10 mouse cellular contexts compared by ENCODE assay signal in the genomic region with DNA sequence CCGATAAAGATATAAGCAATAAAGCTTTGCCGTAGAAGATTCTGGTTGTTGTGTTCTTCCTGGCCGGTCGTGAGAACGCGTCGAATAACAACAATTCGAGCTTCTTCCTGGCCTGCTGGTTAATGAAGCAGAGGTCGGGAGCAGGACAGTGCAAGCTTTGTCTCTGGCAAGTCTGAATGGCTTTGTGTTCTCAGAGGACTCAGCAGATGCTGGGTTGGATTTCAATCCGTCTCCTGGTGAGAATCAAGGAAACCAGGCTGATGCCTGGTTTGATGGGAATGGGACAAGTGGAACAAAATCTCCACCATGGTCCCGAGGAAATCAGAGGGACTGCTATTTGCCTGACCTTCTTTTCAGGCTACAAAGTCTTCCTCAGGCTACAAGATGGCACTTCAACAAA. TPM values are rescaled to one million over a fixed set of nuclear protein-coding genes. Genes with fewer than 3 reads are reported as not detected.
DNase-seq lines count a peak whose midpoint lies in the region; ATAC-seq and TF ChIP-seq lines count a peak whose summit lies in the region.
"Had no signal": no experiment of that assay in that cellular context is flagged by ENCODE, and none has a peak within 500 bp of the region (broad histone marks: within the 10 kb centered on the region; RNA-seq: fewer than 3 reads in every experiment).

No protein-coding gene starts in this region.

- 43% methylated on average over 11 of the region's 11 CpGs for WGBS in embryonic facial prominence, embryonic 10.5 days
- 39% methylated on average over 11 of the region's 11 CpGs for whole genome bisulfite sequencing in hindbrain, embryonic 13.5 days
- WGBS in midbrain, postnatal 0 days: 52% methylated on average over 10 of the region's 11 CpGs

- no peaks in the 10 kb centered on the region for H3K9me3 ChIP-seq in embryonic facial prominence, embryonic 10.5 days
- H3K9me3 ChIP-seq in hindbrain, embryonic 13.5 days: no peaks in the 10 kb centered on the region
- no peaks in the 10 kb centered on the region for H3K9me3 ChIP-seq in midbrain, postnatal 0 days (ENCODE audit: low read length)
- H3K9me3 ChIP-seq: limb, embryonic 13.5 days had no signal

- peak overlapping the region; percentile 15; the same call in 1 of the 2 replicates for H3K9ac ChIP-seq in hindbrain, embryonic 13.5 days
- H3K9ac ChIP-seq in midbrain, postnatal 0 days (replicated peaks; ENCODE audit: low read length, poor library complexity, severe bottlenecking): no peak overlapping the region; the same call in 1 of the 2 replicates
- H3K9ac ChIP-seq: limb, embryonic 13.5 days had no signal

- DNase-seq in embryo, embryonic 10 days (ENCODE audit: low spot score): peak; percentile 28
- no peak for DNase-seq in embryo, embryonic 9.5 days (ENCODE audit: extremely low spot score)
- peak; percentile 30 for DNase-seq in embryonic facial prominence, embryonic 10.5 days (ENCODE audit: low spot score)
- DNase-seq in midbrain, postnatal 0 days (ENCODE audit: low spot score): peak; percentile 70
- DNase-seq in kidney, postnatal 14 days: no peak
- no peak for DNase-seq in adrenal gland, adult 2 months
- DNase-seq: lung, postnatal 36 days had no signal

- H3K4me3 ChIP-seq in embryonic facial prominence, embryonic 10.5 days: no peak overlapping the region
- H3K4me3 ChIP-seq in hindbrain, embryonic 13.5 days: no peak overlapping the region
- H3K4me3 ChIP-seq in midbrain, postnatal 0 days (ENCODE audit: low read depth, low read length): no peak overlapping the region
- H3K4me3 ChIP-seq: limb, embryonic 13.5 days had no signal

- no peak for ATAC-seq in hindbrain, embryonic 13.5 days (ENCODE audit: low FRiP score)
- no peak for ATAC-seq in midbrain, postnatal 0 days (ENCODE audit: low FRiP score)
- ATAC-seq in megakaryocyte progenitor cell, adult 5-6 weeks (replicated peaks; ENCODE audit: poor library complexity): no peak

- no peak overlapping the region for H3K4me2 ChIP-seq in hindbrain, embryonic 13.5 days
- no peak overlapping the region for H3K4me2 ChIP-seq in midbrain, postnatal 0 days (ENCODE audit: low read depth, low read length, poor library complexity, severe bottlenecking)
- H3K4me2 ChIP-seq: limb, embryonic 13.5 days had no signal

- TF ChIP-seq CTCF in midbrain, postnatal 0 days (IDR thresholded peaks at IDR 0.05): no peak

- H3K4me1 ChIP-seq in embryonic facial prominence, embryonic 10.5 days: peaks cover 14% of the 10 kb centered on the region
- H3K4me1 ChIP-seq in hindbrain, embryonic 13.5 days (replicated peaks): peaks cover 9% of the 10 kb centered on the region
- no peaks in the 10 kb centered on the region for H3K4me1 ChIP-seq in midbrain, postnatal 0 days (ENCODE audit: insufficient read depth, low read length)
- H3K4me1 ChIP-seq: limb, embryonic 13.5 days had no signal

- H3K27me3 ChIP-seq in embryonic facial prominence, embryonic 10.5 days (replicated peaks; ENCODE audit: low read depth, poor library complexity, severe bottlenecking): no peaks in the 10 kb centered on the region
- no peaks in the 10 kb centered on the region for H3K27me3 ChIP-seq in hindbrain, embryonic 13.5 days
- no peaks in the 10 kb centered on the region for H3K27me3 ChIP-seq in midbrain, postnatal 0 days (ENCODE audit: insufficient read depth, low read length)
- H3K27me3 ChIP-seq: limb, embryonic 13.5 days had no signal

- H3K27ac ChIP-seq in embryonic facial prominence, embryonic 10.5 days (replicated peaks): peak overlapping the region; percentile 76
- peak overlapping the region; percentile 78 for H3K27ac ChIP-seq in hindbrain, embryonic 13.5 days
- peak overlapping the region; percentile 7; the same call in 1 of the 2 replicates for H3K27ac ChIP-seq in midbrain, postnatal 0 days (ENCODE audit: low read depth, low read length)
- H3K27ac ChIP-seq: limb, embryonic 13.5 days had no signal

- peaks cover 53% of the 10 kb centered on the region for H3K36me3 ChIP-seq in embryonic facial prominence, embryonic 10.5 days (replicated peaks)
- peaks cover 49% of the 10 kb centered on the region for H3K36me3 ChIP-seq in hindbrain, embryonic 13.5 days
- peaks cover 18% of the 10 kb centered on the region for H3K36me3 ChIP-seq in midbrain, postnatal 0 days (ENCODE audit: insufficient read depth, low read length)

RNA-seq across cellular contexts. Expression of gene Fscn1, which starts 49.2 kb away (rescaled TPM):
- polyA plus RNA-seq in embryonic facial prominence, embryonic 10.5 days (2016; fragmentation: Nextera tagmentation; extraction: Ambion mirVana): 759 and 790 TPM in 2 replicates
- polyA plus RNA-seq in hindbrain, embryonic 13.5 days (2015; fragmentation: Nextera tagmentation; extraction: Ambion mirVana): 484 and 516 TPM in 2 replicates
- total RNA-seq in midbrain, postnatal 0 days (2014; rRNA removed): 536 and 616 TPM in 2 replicates
- polyA plus RNA-seq in midbrain, postnatal 0 days (2015; fragmentation: Nextera tagmentation; extraction: Ambion mirVana): 485 and 504 TPM in 2 replicates
- total RNA-seq in adrenal gland, adult 2 months (2021): 10 to 100 TPM; 24.6 to 42.9 TPM
- polyA plus RNA-seq in adrenal gland, adult 2 months (2012; rRNA removed): 129 and 134 TPM in 2 replicates
- 0.20 TPM in 1 of 2 replicates, not detected in the other for total RNA-seq in megakaryocyte progenitor cell, adult 5-6 weeks (2015)
- total RNA-seq in megakaryocyte progenitor cell, adult 5-6 weeks (2017): 0.10 TPM in 1 of 2 replicates, not detected in the other

Comparison
In these comparisons a context has a peak if more than half of its experiments do, and no peak if none do; other contexts are left out.
1. DNase-seq: peak in embryo, embryonic 10 days (single experiment), embryonic facial prominence, embryonic 10.5 days (single experiment) and midbrain, postnatal 0 days (single experiment); none in embryo, embryonic 9.5 days (single experiment), kidney, postnatal 14 days (single experiment) and adrenal gland, adult 2 months (single experiment).
2. H3K27ac ChIP-seq: peak in every context shown above with its lines; median percentile 78 in hindbrain, embryonic 13.5 days; 76 in embryonic facial prominence, embryonic 10.5 days; 7 in midbrain, postnatal 0 days.